Mouse (Mus musculus) bone marrow macrophage, adult 2 months (primary cell): Measurements from ENCODE around the gene Ak3.

ENCODE experiments used
- CTCF ChIP-seq: IDR thresholded peaks from 2 replicates; pipeline ENCODE4 v1.5.1; 2012; ENCODE audit warnings: low read depth, mild to moderate bottlenecking, low read length, moderate library complexity
- POLR2A ChIP-seq: IDR thresholded peaks from 2 replicates; pipeline ENCODE4 v1.6.1; 2012; ENCODE audit warnings: mild to moderate bottlenecking, low read depth, low read length, borderline replicate concordance

- no peak for TF ChIP-seq POLR2A
- no peak for TF ChIP-seq CTCF
These were observed 15.2 kb upstream of the Ak3 start for GRCm38 (mm10) chr19:29063009-29063408.
